Mouse (Mus musculus): ENCODE measurements around the gene Setd7. TPM values are rescaled to one million over a fixed set of nuclear protein-coding genes. Genes with fewer than 3 reads are reported as not detected.
"Not testable (repeated sequence)": the region's sequence is repeated elsewhere in the genome, so short reads cannot be mapped to it uniquely, and the experiment has no call there.

The Setd7 gene
- total RNA-seq (2014; fragmentation: Nextera tagmentation): 15.9 and 34.5 TPM in 2 replicates
- total RNA-seq (2017): 12.5 and 19.3 TPM in 2 replicates

GRCm38 (mm10) chr3:51560511-51561108, at the start of gene Setd7:
Setd7 (minus strand) TSS chr3:51560879.
- peak; percentile 58 for ATAC-seq (replicated peaks; ENCODE audit: low FRiP score, low TSS enrichment, poor library complexity, severe bottlenecking)

DNA sequence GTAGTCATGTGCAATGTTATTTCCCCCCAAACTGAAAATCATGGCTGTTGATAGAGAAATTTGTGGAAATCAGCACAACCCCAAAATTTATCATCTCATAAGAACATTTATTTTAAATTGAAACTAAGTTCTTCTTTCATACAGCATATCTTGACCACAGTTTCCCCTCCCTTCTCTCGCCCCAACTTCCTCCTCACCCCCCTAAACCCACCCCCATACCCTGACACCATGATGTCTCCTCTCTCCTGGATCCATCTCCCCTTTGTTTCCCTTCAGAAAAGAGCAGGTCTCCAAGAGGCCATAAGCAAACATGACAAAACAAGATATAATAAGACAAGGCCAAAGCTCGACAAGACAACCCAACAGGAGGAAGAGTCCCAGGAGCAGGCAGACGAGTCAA, 43.8 kb upstream of the Setd7 start:
- no peak for ATAC-seq (replicated peaks; ENCODE audit: low FRiP score, low TSS enrichment, poor library complexity, severe bottlenecking)

DNA sequence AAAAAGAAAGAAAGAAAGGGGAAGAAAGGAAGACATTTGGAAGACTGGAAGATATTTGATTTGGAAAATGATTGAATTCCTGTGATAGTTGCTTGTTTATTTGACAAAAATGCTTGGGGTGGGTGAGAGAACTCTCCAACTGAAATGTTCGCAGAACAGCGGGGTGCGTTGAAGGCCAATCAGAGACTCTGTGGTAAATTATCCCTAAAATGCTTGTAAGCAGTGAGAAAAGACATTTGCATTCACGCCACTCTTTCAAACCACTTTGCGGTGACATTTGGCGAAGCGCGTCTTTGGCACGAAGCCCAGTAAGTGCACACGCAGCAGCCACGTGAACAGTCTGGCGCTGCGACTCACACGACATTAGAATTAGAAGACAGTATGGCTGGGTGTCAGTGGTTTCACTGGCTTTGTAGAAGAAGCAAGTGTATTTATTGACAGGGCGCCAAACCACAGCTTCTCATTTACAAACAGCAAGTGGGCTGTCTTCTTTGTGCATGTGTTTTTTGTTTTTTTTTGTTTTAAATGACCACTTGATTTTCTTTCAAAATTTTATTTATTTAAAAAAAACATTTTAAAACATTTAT, 43.1 kb upstream of the Setd7 start:
- ATAC-seq (replicated peaks; ENCODE audit: low FRiP score, low TSS enrichment, poor library complexity, severe bottlenecking): peak; percentile 84

DNA sequence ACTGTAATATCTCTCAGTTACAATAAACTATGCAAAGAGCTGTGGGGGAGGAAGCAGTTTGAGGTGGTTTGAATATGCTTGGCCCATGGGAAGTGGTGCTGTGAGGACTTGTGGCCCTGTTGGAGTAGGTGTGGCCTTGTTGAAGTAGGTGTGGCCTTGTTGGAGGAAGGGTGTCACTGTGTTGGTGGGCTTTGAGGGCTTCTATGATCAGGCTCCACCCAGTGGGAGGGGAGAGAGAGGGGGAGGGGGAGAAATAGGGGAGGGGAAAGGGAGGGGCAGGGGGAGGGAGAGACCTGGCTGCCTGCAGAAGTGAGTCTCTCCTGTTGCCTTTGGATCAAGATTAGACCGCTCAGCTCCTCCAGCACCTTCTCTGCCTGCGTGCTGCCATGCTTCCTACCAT, 40.8 kb upstream of the Setd7 start:
- no peak for ATAC-seq (replicated peaks; ENCODE audit: low FRiP score, low TSS enrichment, poor library complexity, severe bottlenecking)

DNA sequence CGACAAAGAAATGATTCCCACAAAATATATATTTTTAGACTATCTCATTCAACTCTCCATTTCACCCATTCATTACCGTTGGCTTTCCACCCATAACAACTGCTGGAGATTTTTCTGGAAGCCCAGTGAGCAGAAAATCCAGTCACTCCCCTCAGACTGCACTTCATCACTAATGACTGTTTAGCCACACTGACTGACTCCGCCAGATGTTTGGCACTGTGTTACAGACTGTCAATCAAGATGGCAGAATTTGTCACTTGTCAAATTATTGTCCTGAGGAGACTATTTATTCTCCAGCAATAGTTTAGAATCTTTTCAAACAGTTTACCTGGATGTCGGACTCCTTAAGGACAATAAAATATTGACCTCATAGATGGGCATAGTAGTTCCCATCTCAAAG, 40.0 kb upstream of the Setd7 start:
- no peak for ATAC-seq (replicated peaks; ENCODE audit: low FRiP score, low TSS enrichment, poor library complexity, severe bottlenecking)

DNA sequence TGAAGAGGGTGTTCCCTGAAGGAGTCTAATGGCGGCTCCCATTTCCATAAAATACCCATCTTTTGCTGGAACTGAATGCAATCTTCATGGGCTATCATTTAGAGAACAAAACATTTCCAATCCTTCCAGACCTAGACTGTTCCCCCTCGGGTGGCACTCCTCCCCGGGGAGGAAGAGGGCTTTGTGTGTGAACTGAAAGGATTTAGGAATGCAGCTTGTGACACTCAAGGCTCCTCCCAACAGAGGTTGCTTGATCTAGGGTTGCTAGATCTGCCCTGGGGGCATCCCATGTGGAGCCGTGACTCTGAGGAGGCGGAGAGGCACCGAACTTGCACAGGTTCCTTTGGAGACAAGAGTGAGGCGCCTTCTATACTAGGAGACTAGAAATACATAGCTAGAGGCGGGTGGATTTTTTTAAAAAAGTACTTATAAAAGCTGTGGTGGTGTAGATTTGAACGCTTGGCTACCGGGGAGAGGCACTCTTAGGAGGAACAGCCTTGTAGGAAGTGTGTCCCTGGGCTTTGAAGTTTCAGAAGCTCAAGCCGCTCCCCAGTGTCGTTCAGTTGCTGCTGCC, 38.5 kb upstream of the Setd7 start:
- no peak for ATAC-seq (replicated peaks; ENCODE audit: low FRiP score, low TSS enrichment, poor library complexity, severe bottlenecking)

DNA sequence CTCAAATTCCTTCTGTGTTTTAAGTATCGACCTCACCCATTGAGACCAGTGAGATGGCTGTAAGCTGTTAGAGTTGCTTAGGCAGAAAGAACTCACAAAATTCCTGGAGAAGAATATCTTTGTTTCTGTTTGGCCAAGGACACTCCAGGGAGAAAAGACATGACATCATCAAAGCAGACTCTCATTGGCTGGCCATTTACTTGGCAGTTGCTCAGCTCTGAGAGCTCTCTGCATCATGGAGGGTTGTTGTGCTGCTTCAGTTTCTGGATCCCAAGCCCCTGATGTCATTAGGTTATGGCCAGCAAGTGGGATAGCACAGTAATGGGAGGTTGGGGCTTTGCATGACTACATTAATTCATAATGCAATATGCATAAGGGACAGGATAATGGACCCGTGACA, 35.9 kb upstream of the Setd7 start:
- no peak for ATAC-seq (replicated peaks; ENCODE audit: low FRiP score, low TSS enrichment, poor library complexity, severe bottlenecking)

- ATAC-seq (replicated peaks; ENCODE audit: low FRiP score, low TSS enrichment, poor library complexity, severe bottlenecking): no peak
Measured at GRCm38 (mm10) chr3:51593506-51593905, 32.8 kb upstream of the Setd7 start.

GRCm38 (mm10) chr3:51591591-51591990, 30.9 kb upstream of the Setd7 start:
- ATAC-seq (replicated peaks; ENCODE audit: low FRiP score, low TSS enrichment, poor library complexity, severe bottlenecking): no peak

GRCm38 (mm10) chr3:51590207-51590892, 29.7 kb upstream of the Setd7 start:
- ATAC-seq (replicated peaks; ENCODE audit: low FRiP score, low TSS enrichment, poor library complexity, severe bottlenecking): no peak

DNA sequence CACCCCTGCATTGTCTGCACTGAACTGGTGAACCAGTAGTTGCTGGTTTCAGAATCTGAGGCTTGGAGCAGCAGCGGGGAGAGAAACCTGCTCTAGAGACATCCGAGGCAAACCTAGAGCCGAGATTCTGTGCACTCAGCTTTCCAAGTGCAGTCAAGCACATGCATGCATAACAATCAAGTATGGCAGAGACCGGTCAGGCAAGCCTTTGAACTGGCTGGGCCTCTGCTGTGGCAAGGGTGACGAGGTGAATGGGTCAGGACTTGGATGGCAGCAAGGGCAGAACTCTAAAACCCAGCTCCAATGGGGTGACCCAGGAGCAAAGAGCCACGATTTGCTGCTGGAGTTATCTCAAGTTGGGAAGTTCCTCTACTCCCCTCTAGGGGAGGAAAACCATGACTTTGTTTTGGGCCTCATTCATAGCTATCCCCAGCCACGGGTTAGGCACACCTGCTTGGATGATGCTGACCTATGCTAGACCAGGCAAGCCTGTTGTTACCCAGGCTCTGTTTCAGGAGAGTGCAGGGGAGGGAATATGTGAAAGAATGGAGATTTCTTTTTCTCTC, 27.1 kb upstream of the Setd7 start:
- peak; percentile 38 for ATAC-seq (replicated peaks; ENCODE audit: low FRiP score, low TSS enrichment, poor library complexity, severe bottlenecking)

GRCm38 (mm10) chr3:51583574-51584391, 23.1 kb upstream of the Setd7 start:
- ATAC-seq (replicated peaks; ENCODE audit: low FRiP score, low TSS enrichment, poor library complexity, severe bottlenecking): peak; percentile 76

DNA sequence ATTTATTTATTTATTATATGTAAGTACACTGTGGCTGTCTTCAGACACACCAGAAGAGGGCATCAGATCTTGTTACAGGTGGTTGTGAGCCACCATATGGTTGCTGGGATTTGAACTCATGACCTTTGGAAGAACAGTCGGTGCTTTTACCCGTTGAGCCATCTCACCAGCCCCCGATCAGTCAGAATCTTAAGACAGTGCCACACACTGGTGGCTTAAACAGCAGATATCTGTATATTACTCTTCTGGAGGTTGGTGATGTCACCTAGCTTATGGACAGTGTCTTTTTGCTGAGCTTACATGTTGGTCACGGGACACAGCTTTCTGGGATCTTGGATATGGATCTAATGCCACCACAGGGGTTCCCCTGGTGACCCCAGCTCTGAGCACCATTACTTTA, 18.6 kb upstream of the Setd7 start:
- ATAC-seq (replicated peaks; ENCODE audit: low FRiP score, low TSS enrichment, poor library complexity, severe bottlenecking): not testable (repeated sequence)

DNA sequence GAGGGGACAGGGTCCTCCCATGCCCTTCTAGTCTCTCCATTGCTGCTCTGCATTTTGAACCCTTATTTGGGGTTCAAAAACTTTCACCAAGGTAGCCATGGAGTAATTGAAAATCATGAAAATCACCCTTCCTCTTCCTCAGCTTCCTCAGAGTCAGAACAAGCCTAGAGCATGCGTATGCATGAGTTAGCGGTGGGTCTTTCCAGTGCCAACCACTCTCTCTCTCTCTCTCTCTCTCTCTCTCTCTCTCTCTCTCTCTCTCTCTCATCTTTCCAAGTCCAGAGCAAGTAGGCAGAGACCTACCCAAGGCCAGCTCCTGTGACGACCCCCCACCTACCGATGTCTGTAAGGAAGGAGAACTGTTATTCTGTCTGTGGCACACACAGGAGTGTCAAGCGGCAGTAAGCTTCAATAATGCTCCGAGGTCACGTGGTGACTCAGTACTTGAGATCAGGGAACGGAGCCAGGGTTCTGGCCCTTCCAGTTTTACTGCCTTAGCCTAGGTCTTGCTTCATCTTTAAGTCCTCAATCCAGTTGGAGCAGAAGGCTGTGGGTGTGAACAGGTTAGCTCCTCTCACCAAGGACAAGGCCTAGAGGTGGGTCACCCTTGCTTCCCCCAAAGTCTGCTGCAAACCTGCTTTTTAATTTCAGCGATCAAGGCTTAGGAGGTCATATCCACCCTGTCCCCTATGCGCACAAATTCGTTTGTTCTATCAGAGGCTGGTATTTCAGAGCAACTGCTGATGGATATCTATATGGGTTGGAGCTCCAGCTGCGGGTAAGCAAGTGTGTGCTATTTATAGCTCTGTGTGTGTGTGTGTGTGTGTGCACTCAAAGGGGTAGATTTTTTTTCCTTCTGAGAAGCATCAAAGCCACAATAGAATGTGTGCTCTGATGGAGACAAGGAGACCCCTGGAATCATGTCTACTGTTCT, 17.4 kb upstream of the Setd7 start:
- peak; percentile 70 for ATAC-seq (replicated peaks; ENCODE audit: low FRiP score, low TSS enrichment, poor library complexity, severe bottlenecking)

- ATAC-seq (replicated peaks; ENCODE audit: low FRiP score, low TSS enrichment, poor library complexity, severe bottlenecking): 0 out of 2 replicates have a peak, but pooled peaks have one; percentile 19
Measured at GRCm38 (mm10) chr3:51577359-51577758, 16.7 kb upstream of the Setd7 start.

- ATAC-seq (replicated peaks; ENCODE audit: low FRiP score, low TSS enrichment, poor library complexity, severe bottlenecking): no peak
Measured at GRCm38 (mm10) chr3:51573915-51574314, 13.2 kb upstream of the Setd7 start.

DNA sequence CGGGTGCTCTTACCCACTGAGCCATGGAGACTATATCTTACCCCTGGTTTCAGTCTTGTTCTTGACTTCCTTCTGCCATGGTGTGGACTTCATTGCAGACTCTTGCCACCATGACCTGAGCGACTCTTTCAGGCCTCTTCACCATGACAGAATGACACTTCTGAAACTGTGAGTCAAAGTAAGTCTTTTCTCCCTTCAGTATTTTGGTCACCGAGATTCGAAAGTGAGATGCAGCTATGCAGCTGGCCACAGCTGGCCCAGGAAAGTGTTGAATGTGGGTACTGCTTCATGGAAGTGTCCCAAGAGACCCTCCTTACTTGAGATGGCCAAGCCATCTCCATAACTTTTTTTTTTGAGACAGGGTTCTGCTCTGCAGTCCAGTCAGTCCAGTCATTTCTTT, 9.5 kb upstream of the Setd7 start:
- no peak for ATAC-seq (replicated peaks; ENCODE audit: low FRiP score, low TSS enrichment, poor library complexity, severe bottlenecking)

DNA sequence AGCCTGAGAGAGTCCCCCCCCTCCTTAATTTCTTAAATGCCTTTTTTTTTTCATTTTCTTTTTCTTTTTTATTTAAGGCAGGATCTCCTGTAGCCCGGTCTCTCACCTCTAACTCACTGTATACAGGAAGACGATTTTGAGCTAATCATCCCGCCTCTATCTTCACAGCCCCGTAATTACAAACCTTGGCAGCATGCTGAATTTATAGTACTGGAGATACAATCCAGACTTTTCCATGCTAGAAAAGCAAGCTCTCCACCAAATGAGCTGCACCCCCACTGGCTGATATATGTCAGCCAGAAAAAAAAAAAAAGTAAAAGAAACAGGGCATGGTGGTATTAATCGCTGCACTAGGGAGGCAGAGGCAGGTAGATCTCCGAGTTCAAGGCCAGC, 1.3 kb upstream of the Setd7 start:
- no peak for ATAC-seq (replicated peaks; ENCODE audit: low FRiP score, low TSS enrichment, poor library complexity, severe bottlenecking)
